Mouse (Mus musculus): Measurements from ENCODE around the gene Arpc5.

DNA sequence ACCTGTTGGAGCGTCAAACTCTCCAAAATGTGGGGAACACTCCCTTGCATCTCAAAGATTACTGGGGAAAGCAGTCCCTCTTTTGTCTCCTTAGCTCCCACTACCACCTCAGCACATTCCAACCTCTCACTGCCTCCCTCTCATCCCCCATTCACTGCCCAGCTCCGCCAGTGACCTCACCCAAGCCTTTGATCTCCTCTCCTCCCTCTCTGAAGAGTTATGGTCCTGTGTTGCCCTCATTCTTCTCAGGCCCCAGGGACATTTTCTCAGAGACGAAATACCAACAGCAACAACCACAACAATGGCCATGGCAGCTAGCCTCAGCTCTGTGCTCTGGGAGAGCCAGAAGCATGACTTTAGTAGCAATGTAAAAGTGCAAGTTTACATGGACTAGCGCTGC, 24.9 kb downstream of the Arpc5 start:
- TF ChIP-seq CTCF (IDR thresholded peaks at IDR 0.05; ENCODE audit: borderline replicate concordance, control insufficient read depth, extremely low read depth, insufficient read depth, low read length, poor library complexity): no peak
- TF ChIP-seq POLR2A (IDR thresholded peaks at IDR 0.05; ENCODE audit: control insufficient read depth, extremely low read depth, insufficient read depth, low read length, poor library complexity): no peak

All from thymus, adult 2 months (tissue).